Comparison of ENCODE assay signal across 8 mouse cellular contexts in genomic region chr19:29045956-29046650, GRCm38 (mm10). TPM values are rescaled to one million over a fixed set of nuclear protein-coding genes. Genes with fewer than 3 reads are reported as not detected.
A peak's percentile ranks its signal among the peaks of the same experiment; 100 is the strongest.
DNase-seq lines count a peak whose midpoint lies in the region; ATAC-seq lines count a peak whose summit lies in the region.

No protein-coding gene starts in this region.

- H3K4me3 ChIP-seq in embryonic facial prominence, embryonic 14.5 days (ENCODE audit: low read depth, low read length) = peak overlapping the region; percentile 69
- H3K4me3 ChIP-seq in neural tube, embryonic 14.5 days (ENCODE audit: low read depth, low read length) = peak overlapping the region; percentile 84; the same call in 1 of the 2 replicates

- H3K27ac ChIP-seq in embryonic facial prominence, embryonic 14.5 days (replicated peaks; ENCODE audit: low read depth, low read length) = peak overlapping the region; percentile 86
- H3K27ac ChIP-seq in neural tube, embryonic 14.5 days (ENCODE audit: low read depth, low read length) = no peak overlapping the region

- H3K9me3 ChIP-seq in embryonic facial prominence, embryonic 14.5 days (ENCODE audit: control insufficient read depth, low read length) = no peaks in the 10 kb centered on the region
- no peaks in the 10 kb centered on the region for H3K9me3 ChIP-seq in neural tube, embryonic 14.5 days (ENCODE audit: control insufficient read depth, low read length)

- peaks cover 9% of the 10 kb centered on the region; the same call in 1 of the 2 replicates for H3K4me1 ChIP-seq in embryonic facial prominence, embryonic 14.5 days (ENCODE audit: control insufficient read depth, insufficient read depth, low read length)
- H3K4me1 ChIP-seq in neural tube, embryonic 14.5 days (ENCODE audit: control insufficient read depth, insufficient read depth, low read length) = peaks cover 13% of the 10 kb centered on the region

- H3K36me3 ChIP-seq in embryonic facial prominence, embryonic 14.5 days (ENCODE audit: control insufficient read depth, insufficient read depth, low read length) = no peaks in the 10 kb centered on the region
- H3K36me3 ChIP-seq in neural tube, embryonic 14.5 days (ENCODE audit: control insufficient read depth, insufficient read depth, low read length) = no peaks in the 10 kb centered on the region

- ATAC-seq in embryonic facial prominence, embryonic 14.5 days (ENCODE audit: low read depth) = peak; percentile 37; the same call in 1 of the 2 replicates
- no peak for ATAC-seq in neural tube, embryonic 14.5 days (ENCODE audit: low read depth)

- peak; percentile 51 for DNase-seq in kidney, adult 9 months
- DNase-seq in kidney, adult 18-20 months = no peak
- peak; percentile 56 for DNase-seq in embryonic facial prominence, embryonic 14.5 days (ENCODE audit: low spot score)
- peak; percentile 16 to 43 for DNase-seq in kidney, postnatal 4 days
- DNase-seq in adrenal gland, postnatal 14 days = no peak
- no peak for DNase-seq in urinary bladder, postnatal 4 days (ENCODE audit: low spot score in 2 of 2)
- DNase-seq in layer of hippocampus, adult 9-10 months (ENCODE audit: low spot score) = no peak

- H3K4me2 ChIP-seq in embryonic facial prominence, embryonic 14.5 days (ENCODE audit: low read depth, low read length) = peak overlapping the region; percentile 56
- peak overlapping the region; percentile 55 for H3K4me2 ChIP-seq in neural tube, embryonic 14.5 days (ENCODE audit: low read depth, low read length)

- no peak overlapping the region; the same call in 1 of the 2 replicates for H3K9ac ChIP-seq in embryonic facial prominence, embryonic 14.5 days (ENCODE audit: low read depth, low read length)
- H3K9ac ChIP-seq in neural tube, embryonic 14.5 days (replicated peaks; ENCODE audit: low read depth, low read length) = no peak overlapping the region; the same call in 1 of the 2 replicates

- WGBS in embryonic facial prominence, embryonic 14.5 days = 20% methylated on average over 15 of the region's 15 CpGs
- 57% methylated on average over 15 of the region's 15 CpGs for WGBS in neural tube, embryonic 14.5 days

- no peaks in the 10 kb centered on the region for H3K27me3 ChIP-seq in embryonic facial prominence, embryonic 14.5 days (replicated peaks; ENCODE audit: control insufficient read depth, insufficient read depth, low read length)
- H3K27me3 ChIP-seq in neural tube, embryonic 14.5 days (ENCODE audit: control insufficient read depth, insufficient read depth, low read length) = no peaks in the 10 kb centered on the region

RNA-seq across cellular contexts. Expression of gene Ak3, which starts 1.7 kb away (rescaled TPM):
- 93.5 and 95.5 TPM in 2 replicates for polyA plus RNA-seq in embryonic facial prominence, embryonic 14.5 days (2014; fragmentation: Nextera tagmentation; extraction: Ambion mirVana)
- polyA plus RNA-seq in neural tube, embryonic 14.5 days (2014; fragmentation: Nextera tagmentation; extraction: Ambion mirVana) = 73.0 and 73.9 TPM in 2 replicates
- 211 and 233 TPM in 2 replicates for total RNA-seq in adrenal gland, postnatal 14 days (2021)

RNA-seq across cellular contexts. Expression of gene Rcl1, which starts 55.1 kb away (rescaled TPM):
- 44.8 and 52.9 TPM in 2 replicates for polyA plus RNA-seq in embryonic facial prominence, embryonic 14.5 days (2014; fragmentation: Nextera tagmentation; extraction: Ambion mirVana)
- 36.0 and 36.1 TPM in 2 replicates for polyA plus RNA-seq in neural tube, embryonic 14.5 days (2014; fragmentation: Nextera tagmentation; extraction: Ambion mirVana)
- 36.1 and 39.4 TPM in 2 replicates for total RNA-seq in adrenal gland, postnatal 14 days (2021)

RNA-seq across cellular contexts. Expression of gene Cdc37l1, which starts 56.0 kb away (rescaled TPM):
- 35.8 and 41.8 TPM in 2 replicates for polyA plus RNA-seq in embryonic facial prominence, embryonic 14.5 days (2014; fragmentation: Nextera tagmentation; extraction: Ambion mirVana)
- polyA plus RNA-seq in neural tube, embryonic 14.5 days (2014; fragmentation: Nextera tagmentation; extraction: Ambion mirVana) = 59.9 and 66.2 TPM in 2 replicates
- 43.0 and 50.8 TPM in 2 replicates for total RNA-seq in adrenal gland, postnatal 14 days (2021)

Comparison
In these comparisons a context has a peak if more than half of its experiments do, and no peak if none do; other contexts are left out.
1. DNase-seq: peak in kidney, adult 9 months (single experiment), embryonic facial prominence, embryonic 14.5 days (single experiment) and kidney, postnatal 4 days (2 of 2); none in kidney, adult 18-20 months (single experiment), adrenal gland, postnatal 14 days (single experiment), urinary bladder, postnatal 4 days (0 of 2) and layer of hippocampus, adult 9-10 months (single experiment).